Mouse (Mus musculus): ENCODE measurements at regions not wholly inside any gene's neighbourhood (a gene's known extent, or its start where the extent isn't known, plus 50 kb on each side); places are given as distances from the start of the nearest gene placed in this dataset.

- no peak for DNase-seq
Observed at GRCm38 (mm10) chr11:23996250-23996649, 78.6 kb downstream of the A830031A19Rik start.

- DNase-seq = no peak
Observed at GRCm38 (mm10) chr11:23994160-23994559, 80.7 kb downstream of the A830031A19Rik start.

GRCm38 (mm10) chr11:23987532-23988450 lies 87.1 kb downstream of the A830031A19Rik start:
- no peak for DNase-seq

GRCm38 (mm10) chr11:23985231-23985630 lies 89.6 kb downstream of the A830031A19Rik start:
- DNase-seq = no peak

GRCm38 (mm10) chr11:23979332-23979731 lies 84.3 kb upstream of the Papolg start:
- peak; percentile 67 for DNase-seq

- no peak for DNase-seq
Observed at GRCm38 (mm10) chr11:23978300-23978699, 83.2 kb upstream of the Papolg start.

- DNase-seq = no peak
Observed at GRCm38 (mm10) chr11:23977096-23977495, 82.0 kb upstream of the Papolg start.

GRCm38 (mm10) chr11:23954323-23954722 lies 59.3 kb upstream of the Papolg start:
- no peak for DNase-seq

GRCm38 (mm10) chr11:23945966-23946365 lies 50.9 kb upstream of the Papolg start:
- no peak for DNase-seq
